Mouse (Mus musculus): ENCODE measurements around the gene Siglec1. TPM values are rescaled to one million over a fixed set of nuclear protein-coding genes. Genes with fewer than 3 reads are reported as not detected.
"Not testable (repeated sequence)": the region's sequence is repeated elsewhere in the genome, so short reads cannot be mapped to it uniquely, and the experiment has no call there.

The Siglec1 gene
- total RNA-seq, 2 experiments from 2014 or later: 0.51 to 0.59 TPM

DNA sequence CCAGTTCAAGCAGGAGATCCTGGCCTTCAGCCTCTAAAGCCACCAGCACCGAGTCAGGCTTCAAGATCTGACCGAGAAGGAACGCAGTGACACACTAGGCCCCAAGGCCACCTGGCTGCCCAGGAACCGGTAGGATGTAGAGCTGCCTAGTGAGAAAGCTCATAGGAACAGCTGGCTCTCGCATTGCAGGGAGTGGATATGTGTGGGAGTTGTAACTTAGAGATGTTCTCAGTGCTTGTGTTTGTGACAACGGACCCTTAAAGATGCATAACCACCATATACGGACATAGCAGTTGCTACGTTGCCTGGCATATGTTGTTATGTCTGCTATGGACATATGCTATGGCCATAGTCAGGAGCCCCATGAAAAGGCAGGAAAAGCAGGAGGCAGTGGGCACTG lies 27.9 kb downstream of the Siglec1 start:
- DNase-seq (ENCODE audit: low spot score in 2 of 2): peak; percentile 41 to 77
- intact Hi-C loops (cut with DNase I): no loop called here

DNA sequence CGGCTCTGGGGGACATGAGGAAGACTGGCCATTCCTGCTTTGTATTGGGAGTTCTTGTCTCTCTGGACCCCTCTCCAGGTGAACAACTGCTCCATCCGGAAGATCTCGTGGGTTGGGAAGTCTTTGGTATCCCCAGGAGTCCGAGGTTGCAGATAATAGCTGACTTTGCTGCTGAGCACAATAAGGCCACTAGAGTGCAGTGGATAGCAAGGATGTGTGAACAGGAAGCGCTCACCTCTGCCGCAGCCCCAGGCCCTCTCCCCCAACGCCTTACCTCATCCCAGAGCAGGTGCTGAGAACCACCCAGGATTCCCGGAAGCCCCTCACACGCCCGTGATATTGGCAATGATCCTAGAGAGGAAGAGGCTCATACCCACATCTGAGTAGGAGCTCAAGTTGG lies 30.4 kb downstream of the Siglec1 start:
- intact Hi-C loops (cut with DNase I): no loop called here
- no peak for DNase-seq (ENCODE audit: low spot score in 2 of 2)

DNA sequence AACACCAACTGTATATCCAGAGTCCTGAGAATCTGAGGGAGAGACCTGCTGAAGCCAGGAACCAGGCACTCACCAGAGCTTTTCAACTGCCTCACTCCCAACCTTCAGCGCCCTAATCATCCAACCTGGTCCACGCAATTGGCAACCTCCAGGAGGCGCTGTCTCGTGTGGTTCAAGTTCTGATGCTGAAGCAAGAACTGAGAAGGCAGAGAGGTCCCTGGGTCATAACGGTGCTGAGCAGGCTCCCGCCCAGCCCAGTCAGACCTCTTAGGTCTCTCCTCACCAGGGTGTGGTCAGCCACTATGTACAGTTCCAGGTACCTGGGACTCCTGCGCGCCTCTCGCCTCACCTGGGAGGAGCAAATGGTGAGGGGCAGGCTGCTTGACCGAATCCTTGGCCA lies 30.9 kb downstream of the Siglec1 start:
- DNase-seq (ENCODE audit: low spot score in 2 of 2): peak; percentile 44 to 63
- intact Hi-C loops (cut with DNase I): no loop called here

DNA sequence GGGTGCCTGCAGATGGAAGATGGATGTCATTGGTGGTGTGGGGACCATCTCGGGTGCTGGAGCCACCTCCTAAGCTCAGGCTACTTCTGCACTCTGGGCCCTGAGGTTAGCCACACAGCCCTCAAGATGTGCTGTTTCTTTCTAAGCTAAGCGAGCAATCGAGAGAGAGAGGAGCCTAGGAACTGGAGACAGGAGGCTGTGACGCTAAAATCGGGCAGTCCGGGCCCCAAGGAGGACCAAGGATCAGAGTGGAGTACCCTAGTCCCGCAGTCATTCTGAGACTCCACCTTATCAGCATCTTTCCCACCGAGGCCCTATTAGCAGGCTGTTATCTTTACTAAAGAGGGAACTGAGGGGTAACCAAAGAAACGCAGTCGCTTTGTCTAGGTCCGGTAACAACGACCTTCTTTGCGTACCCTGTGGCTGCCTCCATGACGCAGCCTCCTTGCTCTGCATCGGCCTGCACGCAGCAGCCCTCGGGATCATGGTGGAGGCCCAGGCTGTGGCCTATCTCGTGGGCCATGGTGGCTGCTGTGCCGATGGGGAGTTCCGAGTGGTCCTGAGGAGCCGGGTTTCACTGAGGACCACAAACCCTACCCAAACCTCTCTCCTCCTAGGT lies 31.8 kb downstream of the Siglec1 start:
- intact Hi-C loops (cut with DNase I): no loop called here
- no peak for DNase-seq (ENCODE audit: low spot score in 2 of 2)

DNA sequence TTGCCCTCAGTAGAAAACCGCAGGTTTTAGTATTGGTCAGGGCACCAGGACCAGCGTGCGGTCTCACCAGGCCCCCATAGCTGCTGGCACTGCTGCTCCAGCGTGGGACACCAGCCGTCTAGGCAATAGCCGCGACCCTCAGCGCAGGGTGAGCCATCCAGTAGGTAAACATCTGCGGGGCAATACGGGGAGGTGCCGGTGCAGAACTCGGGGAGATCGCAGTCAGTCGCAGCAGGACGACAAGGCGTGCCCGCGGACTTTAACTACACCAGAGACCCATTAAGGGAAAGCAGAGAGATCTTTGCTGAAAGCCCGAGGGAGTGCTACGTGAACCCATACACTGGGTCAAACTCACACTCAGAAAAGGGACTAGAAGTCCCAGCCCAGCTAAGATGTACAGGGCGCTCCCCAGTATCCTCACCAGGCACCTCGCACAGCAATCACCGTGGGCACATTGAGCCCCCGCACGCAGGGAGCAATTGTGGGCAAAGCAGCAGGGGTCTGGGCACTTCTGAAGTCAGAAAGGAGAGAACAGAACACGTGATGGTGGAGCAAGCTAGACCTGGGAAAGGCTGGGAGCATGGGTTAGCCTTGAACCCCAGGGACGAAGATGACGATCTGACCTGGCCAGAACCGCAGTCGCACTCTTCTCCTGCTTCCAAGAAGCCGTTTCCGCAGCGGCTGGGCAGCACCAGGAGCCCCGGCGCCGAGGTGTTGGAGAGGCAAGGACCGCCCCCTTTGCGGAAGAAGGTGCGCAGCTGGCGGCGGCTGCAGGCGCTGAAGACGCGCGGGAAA lies 32.5 kb downstream of the Siglec1 start:
- intact Hi-C loops (cut with DNase I): no loop called here

DNA sequence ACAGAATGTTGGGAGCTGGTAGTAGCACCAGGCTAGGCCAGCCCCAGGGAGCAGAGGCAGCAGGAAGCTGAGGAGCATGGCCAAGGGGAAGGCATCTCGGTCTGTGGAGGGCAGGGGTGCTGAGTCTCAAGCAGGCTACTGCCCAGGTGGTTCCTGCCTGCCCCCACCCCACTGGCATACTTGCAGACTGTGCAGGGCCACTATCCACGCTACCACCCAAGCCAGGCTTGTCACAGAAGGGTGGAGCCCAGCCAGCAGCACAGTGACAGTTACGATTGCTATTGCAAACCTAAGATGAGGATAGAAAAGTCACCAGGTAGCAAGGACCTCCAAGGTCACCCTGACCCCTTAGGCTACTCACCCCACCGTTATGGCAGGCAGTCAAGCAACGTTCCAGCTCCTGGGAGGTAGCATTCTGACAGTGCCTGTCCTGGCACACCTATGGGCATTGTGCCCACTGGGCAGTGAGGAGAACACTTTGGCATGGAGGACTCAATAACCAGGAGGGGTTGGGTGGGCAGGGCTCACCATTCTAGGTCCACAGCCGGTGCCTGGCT lies 33.6 kb downstream of the Siglec1 start:
- DNase-seq (ENCODE audit: low spot score in 2 of 2): no peak
- intact Hi-C loops (cut with DNase I): no loop called here

More for the DNA sequence above, 32.5 kb downstream of the Siglec1 start:
- DNase-seq (ENCODE audit: low spot score in 2 of 2): no peak

DNA sequence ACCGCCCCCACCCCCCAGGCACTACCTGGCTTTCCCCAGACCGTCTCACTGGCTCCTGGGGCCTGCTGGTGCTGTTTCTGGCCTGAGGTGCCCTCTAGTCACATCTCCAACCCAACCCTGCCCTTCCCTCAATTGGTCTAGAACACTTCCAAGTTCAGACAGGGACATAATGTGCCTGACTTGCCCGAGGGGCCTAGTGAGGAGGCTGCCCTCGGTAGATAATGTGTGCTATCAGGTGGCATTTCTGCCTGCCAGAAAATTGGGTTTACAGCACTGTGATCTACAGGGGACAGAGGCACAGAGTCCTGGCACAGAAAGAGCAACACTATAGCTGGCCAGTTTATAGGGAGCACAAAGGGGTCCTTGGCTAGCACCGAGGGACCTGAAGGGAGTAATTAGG lies 34.5 kb downstream of the Siglec1 start:
- DNase-seq (ENCODE audit: low spot score in 2 of 2): no peak
- intact Hi-C loops (cut with DNase I): no loop called here

DNA sequence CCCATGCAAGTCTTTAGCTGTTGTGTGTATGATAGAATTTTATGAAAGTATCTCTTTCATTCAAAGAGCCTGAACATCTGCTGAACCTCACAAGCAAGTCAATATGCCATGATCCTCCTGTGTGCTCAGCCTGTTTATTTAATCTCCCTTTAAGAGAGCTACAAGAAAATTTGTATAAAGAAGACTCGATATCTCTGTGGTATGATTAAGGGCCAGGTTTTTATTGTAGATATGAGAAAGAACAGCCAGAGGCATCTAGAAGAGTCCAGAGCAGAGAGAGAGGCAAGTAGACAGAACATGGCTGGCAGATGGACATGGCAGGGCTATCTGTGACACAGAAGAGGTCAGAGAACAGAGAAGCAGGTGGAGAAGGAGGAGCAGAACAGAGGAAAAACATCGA lies 40.5 kb downstream of the Siglec1 start:
- DNase-seq (ENCODE audit: low spot score in 2 of 2): no peak
- intact Hi-C loops (cut with DNase I): no loop called here

DNA sequence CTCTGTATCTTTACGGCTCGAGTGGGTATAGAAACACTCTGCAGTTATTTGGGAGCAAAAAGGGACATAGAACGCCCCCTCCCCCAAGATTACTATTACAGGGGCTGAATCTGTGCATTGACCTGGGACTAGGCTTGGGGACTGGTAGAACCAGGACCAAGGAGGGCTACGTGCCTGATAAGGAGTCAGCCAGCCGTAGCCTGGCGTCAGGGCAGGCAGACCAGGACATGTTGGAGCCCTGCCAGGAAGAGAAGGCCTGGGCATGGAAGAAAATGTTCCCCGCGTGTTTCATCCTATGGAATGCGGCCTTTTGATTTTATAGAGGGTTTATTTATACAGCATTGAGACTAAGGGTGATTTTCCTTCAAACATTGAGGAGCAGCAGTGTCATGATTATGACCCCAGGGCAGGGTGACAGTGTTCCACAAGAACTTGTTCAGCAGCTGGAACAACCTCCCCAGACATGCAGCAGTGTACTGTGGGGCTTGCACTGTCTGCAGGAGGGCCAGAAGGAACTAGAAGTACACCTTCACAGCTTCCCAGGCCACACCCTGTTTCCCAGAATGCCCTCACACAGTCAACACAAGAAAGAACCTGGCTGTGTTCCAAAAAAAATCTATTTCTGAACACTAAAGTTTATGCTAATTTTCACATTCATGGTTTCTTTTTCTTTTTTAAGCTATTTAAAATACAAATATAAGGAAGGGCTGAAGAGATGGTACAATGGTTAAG lies 41.4 kb downstream of the Siglec1 start:
- intact Hi-C loops (cut with DNase I): no loop called here
- peak in 1 of 2 experiments; percentile 73 for DNase-seq (ENCODE audit: low spot score in 2 of 2)

DNA sequence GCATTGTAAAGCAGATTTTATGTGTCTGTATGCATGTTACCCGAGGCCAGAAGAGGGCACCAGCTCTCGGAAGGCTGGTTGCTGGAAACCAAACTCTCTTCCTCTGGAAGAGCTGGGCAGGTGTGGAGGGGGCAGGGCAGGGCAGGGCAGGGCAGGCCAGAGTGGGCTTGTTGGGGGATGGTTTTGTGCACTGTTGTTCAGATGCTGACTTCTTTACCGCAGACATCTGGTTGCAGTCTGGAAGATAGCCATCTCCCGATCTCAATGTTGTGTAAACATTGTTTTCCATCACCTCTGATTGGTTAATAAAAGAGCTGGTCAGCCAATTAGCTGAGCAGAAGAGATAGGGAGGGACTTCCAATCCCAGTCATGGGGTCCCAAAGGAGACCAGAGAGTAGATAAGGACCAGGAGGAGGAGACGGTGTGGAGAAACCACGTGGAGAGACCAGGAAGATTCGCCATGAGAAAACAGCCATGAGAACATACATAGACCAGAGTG lies 42.2 kb downstream of the Siglec1 start:
- DNase-seq (ENCODE audit: low spot score in 2 of 2): no peak
- intact Hi-C loops (cut with DNase I): no loop called here

DNA sequence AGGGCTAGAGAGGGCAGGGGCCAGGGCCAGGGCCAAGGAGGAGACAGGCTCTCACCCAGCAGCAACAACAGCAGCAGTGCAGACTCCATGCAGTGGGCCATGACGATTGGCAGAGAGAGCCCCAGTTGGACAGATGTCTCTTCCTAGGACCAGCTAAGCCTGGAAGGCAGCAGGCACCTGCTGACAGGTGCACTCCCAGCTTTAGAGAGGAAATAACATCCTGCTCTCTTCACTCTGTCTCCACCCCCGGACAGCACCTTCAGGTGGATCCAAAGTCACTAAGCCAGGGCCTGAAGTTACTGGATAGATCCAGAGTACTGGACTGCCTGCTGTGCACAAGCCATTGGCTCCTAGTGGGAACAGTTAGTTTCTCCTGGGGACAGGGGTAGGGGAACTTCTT lies 43.6 kb downstream of the Siglec1 start, which contains the start of gene Gfra4:
TSS of gene Gfra4 (minus strand) at position 101 of the 400 bp plus-strand sequence.
- DNase-seq (ENCODE audit: low spot score in 2 of 2): no peak
- intact Hi-C loops (cut with DNase I): no loop called here

DNA sequence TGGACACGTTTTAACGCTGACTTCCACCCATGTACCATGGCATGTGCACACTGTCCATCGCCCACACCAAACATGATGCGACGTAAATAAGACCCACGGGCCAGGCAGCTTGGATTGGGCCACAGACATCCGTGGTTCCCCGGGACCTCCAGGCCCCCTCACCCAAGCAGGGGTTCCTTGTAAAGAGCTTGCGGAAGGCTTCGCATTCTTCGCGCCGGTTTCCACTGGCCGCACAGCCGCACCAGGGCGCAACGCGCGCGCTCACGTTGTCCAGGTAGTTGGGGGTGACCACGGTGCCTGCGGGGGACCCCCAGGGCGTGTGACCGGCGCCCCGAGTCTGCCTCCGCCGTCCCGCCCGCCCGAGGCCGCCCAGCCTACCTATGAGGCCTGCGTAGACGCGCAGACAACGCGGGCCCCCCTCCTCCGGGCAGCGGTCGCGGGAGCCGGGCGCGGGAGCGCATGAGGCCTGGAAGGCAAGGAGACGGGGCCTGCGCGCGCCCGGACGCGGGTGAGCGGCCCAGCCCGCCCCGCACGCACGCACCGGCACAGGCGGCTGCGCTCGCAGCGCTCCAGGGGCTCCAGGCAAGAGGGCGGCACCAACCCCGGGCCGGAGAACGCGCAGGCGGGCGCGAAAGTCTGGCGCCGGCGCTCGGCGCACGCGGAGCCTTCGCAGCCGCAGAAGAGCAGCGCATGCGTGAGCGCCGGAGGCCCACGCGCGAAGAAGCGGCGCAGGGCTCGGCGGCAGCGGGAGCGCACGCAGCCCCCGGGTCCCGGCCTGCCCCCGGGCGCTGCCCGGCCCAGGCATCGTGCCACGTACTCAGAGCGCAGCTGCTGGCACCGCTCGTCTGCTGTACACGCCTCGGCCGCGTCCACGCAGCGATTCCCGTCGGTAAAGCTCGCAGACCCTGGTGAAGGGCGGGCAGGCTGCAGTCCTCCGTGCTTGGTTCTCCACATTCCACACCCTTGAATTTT lies 45.4 kb downstream of the Siglec1 start:
- intact Hi-C loops (cut with DNase I): no loop called here

DNA sequence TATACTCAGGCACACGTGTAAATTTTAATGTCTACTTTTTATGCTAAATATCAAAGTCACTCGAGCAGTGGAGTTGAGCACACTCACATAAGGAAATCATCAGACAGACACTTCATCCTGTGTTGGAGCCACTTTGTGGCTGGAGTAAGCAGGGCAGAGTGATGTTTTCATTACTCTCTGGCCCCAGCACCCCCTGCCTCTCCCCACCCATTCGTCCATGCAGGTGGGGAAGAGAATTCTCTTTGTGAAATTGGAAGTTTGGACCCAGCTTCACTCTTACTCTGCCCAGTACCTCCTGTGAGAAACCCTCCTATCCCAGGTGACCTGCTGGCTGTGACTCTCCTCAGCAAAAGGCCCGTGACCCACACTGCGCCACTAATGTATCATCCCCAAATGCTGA lies 47.9 kb downstream of the Siglec1 start:
- intact Hi-C loops (cut with DNase I): no loop called here
- DNase-seq (ENCODE audit: low spot score in 2 of 2): no peak

More for the DNA sequence above, 45.4 kb downstream of the Siglec1 start:
- peak; percentile 72 to 83 for DNase-seq (ENCODE audit: low spot score in 2 of 2)

DNA sequence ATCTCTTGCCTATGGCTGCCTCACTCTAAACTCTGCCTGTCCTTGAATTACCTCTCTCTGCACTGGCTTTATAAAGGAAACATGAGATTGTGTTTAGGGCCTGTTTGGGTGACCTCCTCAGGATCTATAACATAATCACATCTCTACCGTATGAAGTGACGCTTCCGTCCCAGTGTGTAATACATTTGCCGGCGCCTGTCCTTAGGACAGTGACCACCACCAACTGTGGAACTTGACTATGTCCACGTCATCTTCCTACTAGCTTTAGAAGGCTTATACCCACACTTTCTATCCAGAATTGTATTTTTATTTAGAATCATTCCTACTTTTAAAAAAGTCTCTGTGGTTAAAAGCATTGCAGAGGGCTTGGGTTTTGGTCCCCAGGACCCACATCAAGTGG lies 48.4 kb downstream of the Siglec1 start:
- intact Hi-C loops (cut with DNase I): no loop called here
- no peak for DNase-seq (ENCODE audit: low spot score in 2 of 2)

DNA sequence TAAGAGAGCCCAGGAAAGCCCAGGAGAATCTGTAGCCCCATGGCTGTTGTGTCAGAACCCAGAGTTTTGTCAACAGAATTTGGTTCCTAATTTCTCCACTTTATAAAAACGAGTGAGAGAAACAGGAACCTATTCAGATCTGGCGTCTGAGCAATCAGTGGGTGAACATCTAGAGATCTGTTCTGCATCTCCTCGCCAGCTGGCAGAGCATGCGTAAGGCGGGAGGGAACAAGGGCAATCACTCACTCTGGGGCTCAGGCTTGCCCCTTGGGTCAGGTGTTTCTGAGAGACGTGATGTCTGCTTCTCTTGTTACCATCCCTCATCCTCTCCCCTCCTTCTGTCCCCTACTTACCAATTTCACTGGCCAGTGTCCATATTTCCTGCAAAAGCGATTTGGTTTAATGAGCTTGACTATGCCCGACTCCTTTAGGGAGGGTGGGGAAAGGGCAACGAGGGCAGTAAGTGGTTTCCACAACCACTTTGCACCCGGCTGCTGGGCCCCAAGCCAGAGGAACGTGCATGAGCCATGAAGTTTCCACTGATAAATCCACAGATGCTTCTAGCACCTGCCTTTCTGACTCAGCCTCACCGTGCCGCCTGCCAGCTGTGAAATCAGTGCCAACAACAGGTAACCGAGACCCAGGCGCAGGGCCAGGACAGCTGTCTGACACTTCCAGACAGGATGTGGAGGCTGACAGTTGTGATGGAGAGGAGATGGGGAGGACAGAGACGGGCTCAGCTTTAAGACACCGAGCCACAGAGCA lies 49.2 kb downstream of the Siglec1 start:
- intact Hi-C loops (cut with DNase I): no loop called here
- DNase-seq (ENCODE audit: low spot score in 2 of 2): peak in 1 of 2 experiments; percentile 50

DNA sequence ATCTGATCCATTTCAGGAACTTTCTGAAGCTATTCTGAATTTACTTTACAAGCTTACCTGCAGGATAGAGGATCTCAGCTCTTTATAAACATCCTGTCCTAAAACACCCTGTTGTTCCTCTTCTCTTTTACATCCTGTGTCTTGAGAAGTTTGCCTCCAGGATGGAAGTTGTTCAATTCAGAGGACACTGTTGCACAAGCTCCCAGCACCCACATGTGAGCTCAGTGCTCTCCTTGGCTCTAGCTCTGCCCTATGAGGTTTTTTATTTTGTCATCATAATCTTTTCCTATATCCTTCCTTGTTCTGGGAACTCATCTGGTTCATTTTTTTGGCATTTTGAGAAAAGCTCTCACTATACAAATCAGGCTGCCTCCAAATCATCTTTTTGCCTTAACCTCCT lies 49.8 kb downstream of the Siglec1 start:
- intact Hi-C loops (cut with DNase I): no loop called here
- no peak for DNase-seq (ENCODE audit: low spot score in 2 of 2)

DNA sequence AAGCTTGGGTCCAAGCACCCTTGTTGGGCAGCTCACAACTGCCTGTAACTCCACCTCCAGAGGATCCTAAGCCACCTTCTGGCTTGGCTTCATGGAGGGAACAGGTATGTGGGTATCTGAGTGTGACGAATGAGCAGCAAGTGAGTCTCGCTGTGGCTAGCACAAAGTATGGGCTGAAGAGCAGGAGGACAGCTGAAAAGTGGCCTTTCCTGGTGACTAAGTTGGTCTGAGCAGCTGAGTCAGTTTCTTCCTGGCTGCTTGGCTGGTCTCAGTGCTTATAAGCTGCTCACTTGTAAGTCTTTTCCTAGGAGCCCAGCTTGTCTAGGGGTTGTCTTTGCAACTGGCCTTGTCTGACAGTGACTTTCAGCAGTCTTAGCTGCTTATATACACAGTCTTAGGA lies 50.2 kb downstream of the Siglec1 start:
- DNase-seq (ENCODE audit: low spot score in 2 of 2): no peak
- intact Hi-C loops (cut with DNase I): no loop called here

DNA sequence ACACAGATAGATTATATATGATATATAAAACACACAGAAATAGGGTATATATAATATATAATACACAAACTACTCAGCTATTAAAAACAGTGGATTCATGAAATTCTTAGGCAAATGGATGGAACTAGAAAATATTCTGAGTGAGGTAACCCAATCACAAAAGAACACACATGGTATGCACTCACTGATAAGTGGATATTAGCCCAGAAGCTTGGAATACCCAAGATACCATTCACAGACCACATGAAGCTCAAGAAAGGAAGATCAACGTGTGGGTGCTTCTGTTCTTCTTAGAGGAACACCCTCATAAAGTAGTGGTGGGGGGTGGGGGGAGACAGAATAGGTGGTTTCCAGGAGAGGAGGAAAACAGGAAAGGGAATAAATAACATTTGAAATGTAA lies 55.2 kb downstream of the Siglec1 start:
- DNase-seq (ENCODE audit: low spot score in 2 of 2); intact Hi-C loops (cut with DNase I): not testable (repeated sequence)

Measured in left cerebral cortex, postnatal 14 days (tissue).